Mouse (Mus musculus): ENCODE measurements around the gene Ivd. TPM values are rescaled to one million over a fixed set of nuclear protein-coding genes. Genes with fewer than 3 reads are reported as not detected.

Ivd gene
- polyA plus RNA-seq, 1 experiment from 2014 or later = 68.7 TPM

DNA sequence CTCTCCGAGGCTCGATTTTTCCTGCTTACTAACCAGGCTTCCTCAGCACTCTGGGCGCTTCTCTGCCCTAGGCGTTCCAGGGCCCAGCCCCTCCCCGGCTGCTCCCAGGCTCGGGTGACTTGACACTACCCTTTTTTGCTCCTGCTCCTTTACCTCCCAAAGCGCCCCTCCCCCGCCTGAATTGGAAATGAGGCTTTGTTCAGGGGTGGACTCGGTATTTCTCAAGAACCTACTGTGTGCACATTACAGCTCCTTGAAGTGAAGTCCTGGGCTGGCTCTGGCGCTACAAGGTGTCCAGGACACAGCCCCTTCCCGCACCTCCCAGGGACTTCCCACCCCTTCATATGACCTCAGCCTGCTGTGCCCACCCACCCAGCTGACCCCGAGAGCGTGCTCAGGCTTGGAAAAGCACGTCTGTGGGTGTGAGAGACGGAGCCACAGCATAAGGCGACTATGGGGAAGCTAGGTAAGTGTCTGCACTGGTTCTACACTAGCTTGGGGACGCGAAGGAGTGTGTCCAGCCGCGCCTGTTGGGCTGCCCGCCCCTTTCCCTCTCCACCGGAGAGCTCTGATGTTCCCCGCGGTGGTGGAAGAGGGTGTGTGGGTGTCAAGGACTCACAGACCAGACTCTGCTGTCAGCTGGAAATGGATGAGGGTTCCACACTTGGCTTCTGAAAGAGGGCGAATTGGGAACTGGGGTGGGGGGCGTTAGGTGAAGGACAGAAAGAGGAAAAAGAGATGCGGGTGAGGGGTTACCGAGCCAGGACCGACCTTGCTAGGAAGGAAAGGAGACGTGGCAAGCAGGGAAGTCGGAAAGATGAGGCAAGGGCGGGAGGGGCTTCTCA is 38.4 kb downstream of the Ivd start, which contains the start of gene Bahd1:
Gene Bahd1 (plus strand): TSS at position 397 of the 845 bp plus-strand sequence.
- Histone ChIP-seq H3K27me3 (replicated peaks) (peaks cover 51% of the 10 kb centered on the region), H3K27ac (ENCODE audit: poor library complexity, severe bottlenecking) (no peak within 1 kb of the TSS), H3K4me1 (replicated peaks) (peaks cover 51% of the 10 kb centered on the region), H3K4me3 (peak within 1 kb of the TSS; percentile 90), H3K9me3 (replicated peaks) (no peaks in the 10 kb centered on the region), H3K36me3 (no peaks in the 10 kb centered on the region), H3K4me2 (peak within 1 kb of the TSS; percentile 97), H3K9ac (peak within 1 kb of the TSS; percentile 90)
- 0% methylated on average over 32 of the region's 32 CpGs for WGBS
- no peak for ATAC-seq (ENCODE audit: insufficient number of reproducible peaks, low FRiP score)

DNA sequence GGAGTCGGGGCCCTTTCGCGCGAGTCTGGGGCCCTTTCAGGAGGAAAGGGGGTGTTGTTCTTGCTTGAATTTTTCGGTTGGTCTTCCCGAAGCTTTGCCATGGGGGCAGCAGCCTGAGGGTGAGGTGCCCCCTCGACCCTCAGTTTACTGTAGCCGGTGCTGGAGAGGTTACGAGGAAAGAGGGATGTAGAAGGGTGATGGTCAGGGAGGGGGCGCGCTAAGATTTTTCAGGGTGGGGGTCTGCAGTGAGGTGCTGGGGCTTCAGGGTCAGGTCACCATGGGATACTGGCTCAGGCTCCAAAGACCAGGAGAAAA is 39.0 kb downstream of the Ivd start:
- Histone ChIP-seq H3K27ac (ENCODE audit: poor library complexity, severe bottlenecking) (no peak overlapping the region), H3K4me1 (replicated peaks) (peaks cover 51% of the 10 kb centered on the region)
- WGBS = 0% methylated on average over 11 of the region's 11 CpGs

DNA sequence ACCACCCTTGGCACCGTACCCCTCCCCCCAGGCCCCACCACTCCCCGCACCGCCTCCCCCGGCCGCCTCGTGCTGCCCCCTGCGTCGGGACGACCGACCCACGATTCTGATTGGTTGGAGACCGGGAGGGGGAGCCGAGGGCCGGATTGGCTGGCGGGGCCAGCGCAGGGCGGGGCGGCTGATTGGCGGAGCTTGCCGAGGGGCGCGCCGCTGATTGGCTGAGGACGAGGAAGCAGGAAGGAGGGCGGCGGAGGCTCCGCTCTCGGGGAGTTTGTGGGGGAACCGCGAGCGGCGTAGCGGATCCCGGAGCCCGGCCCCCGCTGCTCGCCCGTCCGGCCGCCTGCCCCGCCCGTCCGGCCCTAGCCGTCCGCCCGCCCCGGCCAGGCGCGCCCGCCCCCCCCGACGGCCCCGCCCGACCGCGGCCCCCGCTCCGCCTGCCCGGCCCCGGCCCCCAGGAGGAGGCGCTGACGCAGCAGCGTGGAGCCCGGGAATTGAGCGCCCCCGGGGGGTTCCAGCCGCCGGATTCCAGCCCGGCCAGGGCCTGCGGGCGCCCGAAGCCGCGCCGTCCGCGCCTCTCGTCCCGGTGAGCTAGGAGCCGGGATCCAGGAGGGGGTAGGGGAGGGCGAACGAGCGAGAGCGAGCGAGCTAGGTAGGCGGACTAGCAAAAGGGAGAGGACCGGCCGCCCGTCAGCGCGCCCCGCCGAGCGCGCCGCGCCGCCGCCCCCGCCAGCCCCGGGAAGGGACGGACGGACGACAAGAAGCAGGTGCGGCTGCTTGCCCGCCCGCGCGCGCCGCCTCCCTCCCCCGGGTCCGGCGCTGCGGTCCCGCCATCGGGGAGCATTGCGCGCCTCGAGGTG is 39.6 kb downstream of the Ivd start:
- H3K27me3 ChIP-seq (replicated peaks) = peaks cover 40% of the 10 kb centered on the region
- peak; percentile 94 for ATAC-seq (ENCODE audit: insufficient number of reproducible peaks, low FRiP score)
- H3K9ac ChIP-seq = peak overlapping the region; percentile 90
- peaks cover 51% of the 10 kb centered on the region for H3K4me1 ChIP-seq (replicated peaks)
- H3K9me3 ChIP-seq (replicated peaks) = no peaks in the 10 kb centered on the region
- no peaks in the 10 kb centered on the region for H3K36me3 ChIP-seq
- peak overlapping the region; percentile 90 for H3K4me3 ChIP-seq
- peak overlapping the region; percentile 70 for H3K27ac ChIP-seq (ENCODE audit: poor library complexity, severe bottlenecking)
- under 1% methylated on average over 82 of the region's 120 CpGs for WGBS
- peak overlapping the region; percentile 97 for H3K4me2 ChIP-seq

More for the DNA sequence above, 39.0 kb downstream of the Ivd start:
- no peak for ATAC-seq (ENCODE audit: insufficient number of reproducible peaks, low FRiP score)
- peak overlapping the region; percentile 97 for H3K4me2 ChIP-seq
- H3K27me3 ChIP-seq (replicated peaks) = peaks cover 46% of the 10 kb centered on the region
- no peaks in the 10 kb centered on the region for H3K36me3 ChIP-seq
- peak overlapping the region; percentile 59 for H3K9ac ChIP-seq
- peak overlapping the region; percentile 90 for H3K4me3 ChIP-seq
- H3K9me3 ChIP-seq (replicated peaks) = no peaks in the 10 kb centered on the region

DNA sequence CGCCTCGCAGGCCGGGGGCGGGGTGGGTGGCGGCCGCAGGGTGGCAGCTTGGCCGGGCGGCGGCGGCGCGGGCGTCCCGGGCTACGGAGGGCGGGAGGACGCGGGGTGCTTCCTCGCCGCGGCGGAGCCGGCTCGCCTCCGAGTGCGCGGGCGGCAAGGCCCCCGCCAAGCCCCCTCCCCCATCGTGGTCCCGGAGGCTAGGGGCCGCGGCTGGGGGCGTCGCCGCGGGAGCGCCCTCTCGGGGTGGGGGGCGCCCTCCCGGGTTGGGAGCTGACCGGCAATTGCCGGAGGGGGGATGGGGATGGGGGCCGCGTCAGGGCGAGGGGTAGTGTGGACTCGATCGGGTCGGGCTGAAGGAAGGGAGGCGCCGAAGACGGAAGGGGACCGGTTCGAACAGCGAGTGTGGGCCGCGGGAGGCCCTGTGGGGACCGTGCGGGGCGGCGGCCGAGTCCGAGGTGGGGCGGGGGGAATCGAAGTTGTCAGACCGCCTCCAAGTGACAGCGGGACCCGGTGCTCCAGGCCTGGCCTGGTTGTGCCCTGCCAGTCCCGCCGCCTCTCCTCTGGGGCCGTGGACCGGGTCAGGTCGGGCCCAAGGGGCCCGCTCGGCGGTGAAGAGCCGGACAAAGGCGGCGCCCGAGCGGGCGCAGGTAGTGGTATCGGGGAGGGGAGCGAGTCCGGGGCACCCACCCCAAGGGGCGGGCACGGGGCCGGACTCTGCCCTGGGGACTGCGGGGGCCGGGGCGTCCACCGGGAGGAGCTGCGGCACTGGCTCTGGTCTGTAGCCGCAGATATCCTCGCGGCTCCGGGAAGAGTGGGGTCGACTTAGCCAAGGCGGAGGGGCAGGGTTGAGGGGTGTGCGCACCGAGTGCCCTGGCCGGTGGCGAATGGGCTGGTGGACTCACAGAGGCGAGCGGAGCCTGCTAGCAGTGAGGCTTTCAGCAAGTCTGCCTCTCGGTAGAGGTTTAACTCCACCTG is 40.6 kb downstream of the Ivd start:
- Histone ChIP-seq H3K4me2 (peak overlapping the region; percentile 97), H3K9me3 (replicated peaks) (no peaks in the 10 kb centered on the region), H3K9ac (peak overlapping the region; percentile 90), H3K4me1 (replicated peaks) (peaks cover 42% of the 10 kb centered on the region), H3K27ac (ENCODE audit: poor library complexity, severe bottlenecking) (peak overlapping the region; percentile 70), H3K36me3 (no peaks in the 10 kb centered on the region), H3K4me3 (peak overlapping the region; percentile 90), H3K27me3 (replicated peaks) (peaks cover 31% of the 10 kb centered on the region)
- WGBS = under 1% methylated on average over 97 of the region's 106 CpGs
- ATAC-seq (ENCODE audit: insufficient number of reproducible peaks, low FRiP score) = peak; percentile 37

DNA sequence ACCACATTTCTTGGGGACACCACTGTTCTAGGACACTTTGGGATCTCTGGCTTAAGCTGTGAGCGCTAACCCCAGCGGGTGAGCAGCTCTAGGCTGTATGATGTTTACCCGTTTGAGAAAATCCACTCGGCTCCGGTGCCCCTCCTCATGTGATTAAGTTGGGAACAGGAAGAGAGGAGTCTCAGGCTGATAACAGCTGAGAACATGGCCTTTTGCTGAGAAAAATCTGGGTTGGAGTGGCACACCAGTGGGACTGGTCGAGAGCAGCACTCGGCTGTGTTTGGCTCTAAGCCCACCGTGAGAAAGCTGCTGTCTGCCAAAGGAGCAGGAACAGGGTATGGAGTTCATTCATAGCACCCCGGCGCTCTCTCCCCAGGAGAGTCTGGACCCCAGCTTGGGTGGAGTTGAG is 41.6 kb downstream of the Ivd start:
- Histone ChIP-seq H3K9ac (peak overlapping the region; percentile 90; the same call in 1 of the 2 replicates), H3K4me2 (peak overlapping the region; percentile 97), H3K4me1 (replicated peaks) (peaks cover 33% of the 10 kb centered on the region), H3K4me3 (peak overlapping the region; percentile 90), H3K27ac (ENCODE audit: poor library complexity, severe bottlenecking) (peak overlapping the region; percentile 20; the same call in 1 of the 2 replicates), H3K27me3 (replicated peaks) (peaks cover 21% of the 10 kb centered on the region), H3K36me3 (no peaks in the 10 kb centered on the region), H3K9me3 (replicated peaks) (no peaks in the 10 kb centered on the region)
- WGBS = 7% methylated on average over 10 of the region's 10 CpGs
- no peak for ATAC-seq (ENCODE audit: insufficient number of reproducible peaks, low FRiP score)

DNA sequence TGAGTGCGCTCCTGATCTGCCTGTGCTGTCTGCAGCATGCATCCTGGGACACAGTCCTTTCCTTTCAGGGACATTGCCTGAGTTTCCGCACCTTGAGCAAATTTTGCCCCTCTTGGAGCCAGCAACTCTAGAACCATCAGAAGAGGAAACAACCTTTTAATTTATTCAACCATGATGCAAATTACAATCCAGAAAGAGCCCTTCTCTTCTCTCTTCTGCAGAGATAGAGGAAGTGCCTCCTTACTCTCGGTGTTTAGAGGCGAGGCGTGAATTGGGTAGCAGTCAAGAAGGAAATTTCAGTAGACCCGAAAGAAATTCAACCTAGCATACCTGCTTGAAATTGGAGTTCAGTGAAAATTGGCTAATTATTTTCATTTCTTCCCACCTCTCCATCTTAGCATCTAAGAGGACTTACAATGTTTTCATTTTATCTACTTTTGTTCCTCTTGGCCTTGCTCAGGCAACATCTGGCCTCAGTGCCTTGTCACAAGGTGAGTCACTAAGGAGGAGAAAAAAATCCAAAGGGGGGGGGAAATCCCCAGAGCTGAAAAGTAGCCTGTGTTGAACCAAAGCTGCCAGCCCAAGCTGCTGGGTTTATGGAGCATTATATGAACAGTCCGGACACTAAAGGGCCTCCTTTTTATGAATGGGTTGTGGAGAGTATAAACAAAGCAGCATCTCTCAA is 43.8 kb downstream of the Ivd start:
- H3K4me2 ChIP-seq = no peak overlapping the region
- H3K9ac ChIP-seq = no peak overlapping the region
- 91% methylated on average over 7 of the region's 7 CpGs for WGBS
- no peak for ATAC-seq (ENCODE audit: insufficient number of reproducible peaks, low FRiP score)
- H3K27me3 ChIP-seq (replicated peaks) = no peaks in the 10 kb centered on the region
- H3K4me3 ChIP-seq = no peak overlapping the region
- H3K36me3 ChIP-seq = no peaks in the 10 kb centered on the region
- H3K9me3 ChIP-seq (replicated peaks) = no peaks in the 10 kb centered on the region
- H3K4me1 ChIP-seq (replicated peaks) = peaks cover 28% of the 10 kb centered on the region
- no peak overlapping the region for H3K27ac ChIP-seq (ENCODE audit: poor library complexity, severe bottlenecking)

DNA sequence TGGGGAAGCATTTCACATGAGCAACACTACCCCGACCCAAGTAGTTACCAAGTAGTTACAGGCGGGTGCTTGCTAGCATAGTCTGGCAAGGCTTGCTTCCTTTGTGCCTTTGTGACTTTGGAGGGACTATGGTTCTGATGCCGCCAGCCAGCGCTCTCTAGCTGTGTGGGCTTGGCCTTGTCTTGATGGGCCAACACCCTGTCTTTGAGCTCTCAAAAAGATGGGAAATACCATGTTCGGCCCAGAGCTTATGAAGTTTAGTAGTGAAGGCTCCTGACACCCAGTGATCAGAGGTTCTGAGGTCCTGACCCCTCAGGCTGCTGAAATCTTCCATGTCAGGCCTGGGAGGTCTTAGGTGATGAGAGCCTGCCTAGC is 44.4 kb downstream of the Ivd start:
- WGBS = 85% methylated on average over 5 of the region's 5 CpGs
- ATAC-seq (ENCODE audit: insufficient number of reproducible peaks, low FRiP score) = no peak
- no peaks in the 10 kb centered on the region for H3K9me3 ChIP-seq (replicated peaks)
- H3K36me3 ChIP-seq = no peaks in the 10 kb centered on the region
- no peak overlapping the region for H3K27ac ChIP-seq (ENCODE audit: poor library complexity, severe bottlenecking)
- H3K4me2 ChIP-seq = no peak overlapping the region
- no peaks in the 10 kb centered on the region for H3K27me3 ChIP-seq (replicated peaks)
- peaks cover 25% of the 10 kb centered on the region for H3K4me1 ChIP-seq (replicated peaks)
- H3K4me3 ChIP-seq = no peak overlapping the region
- H3K9ac ChIP-seq = no peak overlapping the region

DNA sequence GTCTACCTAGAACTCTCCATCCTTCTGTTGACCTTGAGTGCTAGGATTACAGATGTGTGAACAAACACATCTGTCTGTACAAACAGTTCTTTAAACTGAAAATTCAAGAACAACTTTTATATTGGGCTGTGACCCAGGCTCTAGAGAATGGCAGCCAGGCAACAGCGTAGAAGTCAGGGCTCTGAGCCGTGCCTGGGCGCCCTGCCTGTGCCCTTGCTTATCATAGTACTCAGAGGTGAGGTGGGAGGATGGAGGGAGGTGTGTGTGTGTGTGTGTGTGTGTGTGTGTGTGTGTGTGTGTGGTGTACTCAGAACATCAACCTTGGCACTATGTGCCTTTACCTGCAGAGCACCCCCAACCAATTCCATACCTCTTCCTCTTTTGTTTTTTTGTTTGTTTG is 46.0 kb downstream of the Ivd start:
- Histone ChIP-seq H3K9ac (no peak overlapping the region), H3K36me3 (no peaks in the 10 kb centered on the region), H3K4me3 (no peak overlapping the region), H3K4me1 (replicated peaks) (peaks cover 28% of the 10 kb centered on the region), H3K9me3 (replicated peaks) (no peaks in the 10 kb centered on the region), H3K27me3 (replicated peaks) (no peaks in the 10 kb centered on the region), H3K27ac (ENCODE audit: poor library complexity, severe bottlenecking) (no peak overlapping the region), H3K4me2 (no peak overlapping the region)
- WGBS = 68% methylated on average over 3 of the region's 3 CpGs
- ATAC-seq (ENCODE audit: insufficient number of reproducible peaks, low FRiP score) = no peak

DNA sequence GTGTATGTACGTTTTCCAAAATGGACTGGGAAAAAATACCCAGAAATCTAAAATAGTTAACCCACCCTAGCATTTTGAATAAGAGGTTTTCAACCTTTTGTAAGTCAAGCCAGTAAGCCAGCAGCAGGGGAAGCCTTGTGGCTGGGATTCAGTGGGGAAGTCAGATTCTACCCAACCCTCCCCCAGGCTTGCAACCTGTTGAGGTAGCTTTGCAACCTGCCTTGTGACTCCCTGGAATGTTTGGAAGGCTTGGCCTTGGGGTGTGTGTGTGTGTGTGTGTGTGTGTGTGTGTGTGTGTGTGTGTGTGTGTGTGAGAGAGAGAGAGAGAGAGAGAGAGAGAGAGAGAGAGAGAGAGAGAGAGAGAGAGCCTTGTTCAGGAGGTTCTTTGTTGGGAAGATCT is 47.4 kb downstream of the Ivd start:
- no peak for ATAC-seq (ENCODE audit: insufficient number of reproducible peaks, low FRiP score)
- 77% methylated on average over 1 of the region's 1 CpGs for WGBS

DNA sequence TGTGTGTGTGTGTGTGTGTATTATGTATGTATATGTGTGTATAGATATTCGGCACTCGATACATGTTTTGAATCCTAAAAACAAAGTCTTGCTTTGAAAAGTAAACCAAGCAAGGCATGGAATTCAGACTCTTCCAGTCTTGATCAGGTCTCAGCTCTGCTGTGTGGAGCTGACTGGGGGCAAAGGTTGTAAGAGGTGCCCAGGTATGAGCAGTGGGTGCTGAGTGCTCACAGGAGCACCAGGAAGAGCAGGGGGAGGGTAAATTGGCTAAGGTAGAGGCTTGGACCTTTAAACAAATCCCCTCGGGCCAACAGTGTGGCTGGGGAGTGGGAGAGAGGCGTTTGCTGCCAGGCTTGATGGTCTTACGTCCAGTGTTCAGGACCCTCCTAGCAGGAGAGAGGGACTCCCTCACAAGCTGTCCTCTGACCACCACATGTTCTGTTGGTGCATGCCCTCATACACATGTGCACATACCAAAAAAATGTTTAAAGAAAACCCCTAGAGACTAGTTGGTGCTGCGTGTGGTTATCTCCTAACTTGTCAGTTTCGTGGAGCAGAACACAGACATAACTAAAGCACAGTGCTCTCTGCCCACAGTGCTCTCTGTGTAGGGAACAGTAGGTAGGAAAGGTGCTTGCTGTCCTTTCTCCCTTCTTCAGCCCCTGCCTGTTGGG is 49.0 kb downstream of the Ivd start:
- H3K9ac ChIP-seq = no peak overlapping the region
- no peak for ATAC-seq (ENCODE audit: insufficient number of reproducible peaks, low FRiP score)
- no peaks in the 10 kb centered on the region for H3K9me3 ChIP-seq (replicated peaks)
- H3K27me3 ChIP-seq (replicated peaks) = no peaks in the 10 kb centered on the region
- WGBS = 77% methylated on average over 7 of the region's 7 CpGs
- no peaks in the 10 kb centered on the region for H3K36me3 ChIP-seq
- H3K4me3 ChIP-seq = no peak overlapping the region
- no peak overlapping the region for H3K27ac ChIP-seq (ENCODE audit: poor library complexity, severe bottlenecking)
- no peak overlapping the region for H3K4me2 ChIP-seq
- peaks cover 31% of the 10 kb centered on the region for H3K4me1 ChIP-seq (replicated peaks)

More for the DNA sequence above, 47.4 kb downstream of the Ivd start:
- no peak overlapping the region for H3K27ac ChIP-seq (ENCODE audit: poor library complexity, severe bottlenecking)
- no peaks in the 10 kb centered on the region for H3K9me3 ChIP-seq (replicated peaks)
- H3K4me3 ChIP-seq = no peak overlapping the region
- no peak overlapping the region for H3K9ac ChIP-seq
- no peaks in the 10 kb centered on the region for H3K36me3 ChIP-seq
- H3K4me2 ChIP-seq = no peak overlapping the region
- H3K27me3 ChIP-seq (replicated peaks) = no peaks in the 10 kb centered on the region
- peaks cover 28% of the 10 kb centered on the region for H3K4me1 ChIP-seq (replicated peaks)

All from heart, embryonic 12.5 days (tissue).